Mouse (Mus musculus) CH12.LX (cell line): ENCODE data around the gene Tm9sf3.

Experiments
- CTCF ChIP-seq, 2 experiments: IDR thresholded peaks in 1 of 2; conservative IDR thresholded peaks in 1 of 2; 2 replicates each; pipeline ENCODE4 v1.5.1; 2011 to 2012; ENCODE audit warnings: low read depth in 2 of 2, low read length in 2 of 2, improper control_type of control experiment in 1 of 2, inconsistent platforms in 1 of 2, mild to moderate bottlenecking in 1 of 2, moderate library complexity in 1 of 2
- E2F4 ChIP-seq: IDR thresholded peaks from 2 replicates; pipeline ENCODE4 v1.6.1; 2011; ENCODE audit warnings: low read depth, low read length, improper control_type of control experiment; ENCODE audit not compliant: insufficient replicate concordance
- HCFC1 ChIP-seq: IDR thresholded peaks from 2 replicates; pipeline ENCODE4 v1.6.1; 2012; ENCODE audit warnings: low read depth, mild to moderate bottlenecking, inconsistent platforms, low read length, improper control_type of control experiment
- IRF4 ChIP-seq: IDR thresholded peaks from 2 replicates; pipeline ENCODE4 v1.6.1; 2014; ENCODE audit warnings: low read depth, mild to moderate bottlenecking, inconsistent platforms, low read length, improper control_type of control experiment
- KAT2A ChIP-seq: IDR thresholded peaks from 2 replicates; pipeline ENCODE4 v1.6.1; 2012; ENCODE audit warnings: low read length, improper control_type of control experiment, inconsistent platforms; ENCODE audit not compliant: insufficient replicate concordance
- POLR2A ChIP-seq: IDR thresholded peaks from 2 replicates; pipeline ENCODE4 v1.6.1; 2011; ENCODE audit warnings: low read depth, mild to moderate bottlenecking, improper control_type of control experiment, low read length
- ZC3H11A ChIP-seq: IDR thresholded peaks from 2 replicates; pipeline ENCODE4 v1.6.1; 2012; ENCODE audit warnings: low read depth, mild to moderate bottlenecking, inconsistent platforms, low read length, improper control_type of control experiment
- ZKSCAN1 ChIP-seq: IDR thresholded peaks from 2 replicates; pipeline ENCODE4 v1.6.1; 2012; ENCODE audit warnings: low read depth, inconsistent platforms, low read length, improper control_type of control experiment, borderline replicate concordance

DNA sequence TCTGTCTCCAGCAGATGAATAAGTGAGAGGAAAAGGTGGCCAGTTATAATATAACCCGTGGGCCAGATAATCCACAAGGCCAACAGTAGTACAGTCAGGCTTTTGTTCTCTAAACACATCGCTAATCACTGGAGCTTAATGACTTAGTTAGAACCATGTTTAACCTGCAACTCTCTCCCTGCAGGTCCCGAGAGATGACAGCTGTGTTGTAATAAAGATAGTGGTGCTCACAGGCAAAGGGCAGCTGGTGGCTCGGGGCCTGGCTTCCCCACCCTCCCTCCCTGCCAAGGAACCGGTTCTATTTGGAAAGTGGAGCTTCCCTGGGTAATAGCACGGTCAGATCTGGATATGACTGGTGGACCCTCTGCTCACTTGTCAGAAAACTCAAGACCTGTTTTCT is 20.7 kb upstream of the Tm9sf3 start:
- TF ChIP-seq IRF4 (no peak), KAT2A (no peak), ZC3H11A (no peak), POLR2A (no peak), ZKSCAN1 (no peak), HCFC1 (no peak), CTCF (conservative IDR thresholded peaks at IDR 0.05 in 1 of 2, IDR thresholded peaks at IDR 0.05 in 1 of 2; ENCODE audit: low read depth in 2 of 2, low read length in 2 of 2) (no peak), E2F4 (no peak)
